Mouse (Mus musculus): ENCODE measurements around the gene Npas4. TPM values are rescaled to one million over a fixed set of nuclear protein-coding genes. Genes with fewer than 3 reads are reported as not detected.

Npas4 gene
- polyA plus RNA-seq, 1 experiment from 2014 or later, result 0.13 TPM

DNA sequence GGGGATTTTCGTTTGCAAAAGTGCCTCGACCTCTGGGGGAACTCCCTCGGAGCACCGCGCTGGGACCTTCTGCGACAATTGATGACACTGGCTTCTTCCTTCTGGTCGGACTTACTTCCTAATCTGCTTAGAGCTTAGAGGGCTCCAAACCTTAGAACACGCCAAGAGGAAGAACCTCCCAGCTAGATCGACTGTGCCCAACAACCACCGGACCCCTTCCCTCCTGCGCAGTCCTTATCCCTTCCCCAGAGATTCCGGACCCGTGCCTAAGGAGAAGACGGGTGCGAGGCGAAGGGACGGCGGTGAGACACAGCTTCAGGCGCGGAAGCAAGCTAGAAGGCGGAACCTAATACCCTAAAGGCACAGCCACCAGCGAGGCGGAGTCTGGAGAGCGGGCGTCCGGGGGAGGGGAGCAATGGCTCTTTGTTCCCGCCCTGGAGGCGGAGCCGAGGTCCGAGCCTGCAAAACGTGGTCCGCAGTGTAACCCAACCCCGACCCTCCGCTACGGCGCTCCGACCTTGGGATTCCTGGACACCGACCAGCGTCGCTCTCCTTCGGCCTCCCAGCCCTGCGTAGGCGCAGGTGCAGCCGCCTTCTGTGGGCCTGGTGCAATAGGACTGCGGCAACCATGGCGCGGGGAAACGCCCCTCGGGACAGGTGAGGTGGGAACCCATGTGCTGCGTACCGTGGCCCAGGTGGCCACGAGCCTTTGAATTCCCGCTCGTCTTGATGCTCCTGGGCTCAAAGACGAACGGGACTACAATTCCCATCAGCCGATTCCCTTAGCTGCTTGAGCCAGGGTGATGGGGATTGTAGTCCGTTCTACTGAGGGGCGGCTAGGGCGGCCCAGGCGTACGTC, 33.7 kb upstream of the Npas4 start, which contains the start of gene Slc29a2:
Gene Slc29a2 (plus strand): TSS at position 240 of the 859 bp plus-strand sequence.
- H3K4me3 ChIP-seq (ENCODE audit: low read depth, low read length), result peak within 1 kb of the TSS; percentile 55
- peak; percentile 90 for ATAC-seq (replicated peaks; ENCODE audit: insufficient number of reproducible peaks, low FRiP score, low TSS enrichment)
- under 1% methylated on average over 62 of the region's 62 CpGs for WGBS (ENCODE audit: insufficient replicate concordance)
- H3K27me3 ChIP-seq (ENCODE audit: control insufficient read depth, insufficient read depth, low read length), result no peaks in the 10 kb centered on the region
- 0 out of 2 replicates have a peak, but pooled peaks cover 2% of the 10 kb centered on the region for H3K4me1 ChIP-seq (ENCODE audit: control insufficient read depth, insufficient read depth, low read length)
- peak within 1 kb of the TSS; percentile 81 for H3K27ac ChIP-seq (ENCODE audit: low read depth, low read length)
- peak within 1 kb of the TSS; percentile 78 for H3K9ac ChIP-seq (ENCODE audit: low read depth, low read length)
- no peaks in the 10 kb centered on the region for H3K9me3 ChIP-seq (replicated peaks; ENCODE audit: control insufficient read depth, low read length)
- 0 out of 2 replicates have a peak, but pooled peaks cover 2% of the 10 kb centered on the region for H3K36me3 ChIP-seq (ENCODE audit: control insufficient read depth, insufficient read depth, low read length)
- peak within 1 kb of the TSS; percentile 79 for H3K4me2 ChIP-seq

DNA sequence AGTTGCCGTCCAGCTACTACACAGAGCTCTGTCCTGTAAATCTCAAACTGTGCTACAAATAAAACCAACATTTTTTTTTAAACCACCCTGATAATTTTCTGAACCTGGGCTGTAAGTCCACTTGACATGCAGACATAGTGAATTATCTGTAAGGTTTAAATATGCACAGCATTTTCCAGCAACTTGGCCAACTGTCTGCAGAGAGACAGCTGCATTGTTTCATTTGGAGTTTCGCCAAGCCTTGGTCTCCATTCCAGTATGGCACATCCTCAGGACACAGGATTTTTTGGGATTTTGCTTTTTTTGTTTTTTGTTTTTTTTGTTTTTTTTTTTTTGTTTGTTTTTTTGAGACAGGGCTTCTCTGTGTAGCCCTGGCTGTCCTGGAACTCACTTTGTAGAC, 31.3 kb upstream of the Npas4 start:
- no peak overlapping the region for H3K4me2 ChIP-seq
- H3K27me3 ChIP-seq (ENCODE audit: control insufficient read depth, insufficient read depth, low read length), result no peaks in the 10 kb centered on the region
- no peak overlapping the region for H3K4me3 ChIP-seq (ENCODE audit: low read depth, low read length)
- no peaks in the 10 kb centered on the region for H3K36me3 ChIP-seq (ENCODE audit: control insufficient read depth, insufficient read depth, low read length)
- ATAC-seq (replicated peaks; ENCODE audit: insufficient number of reproducible peaks, low FRiP score, low TSS enrichment), result no peak
- H3K27ac ChIP-seq (ENCODE audit: low read depth, low read length), result no peak overlapping the region
- no peak overlapping the region for H3K9ac ChIP-seq (ENCODE audit: low read depth, low read length)
- 81% methylated on average over 2 of the region's 2 CpGs for WGBS (ENCODE audit: insufficient replicate concordance)
- peaks cover 4% of the 10 kb centered on the region; the same call in 1 of the 2 replicates for H3K4me1 ChIP-seq (ENCODE audit: control insufficient read depth, insufficient read depth, low read length)
- no peaks in the 10 kb centered on the region for H3K9me3 ChIP-seq (replicated peaks; ENCODE audit: control insufficient read depth, low read length)

DNA sequence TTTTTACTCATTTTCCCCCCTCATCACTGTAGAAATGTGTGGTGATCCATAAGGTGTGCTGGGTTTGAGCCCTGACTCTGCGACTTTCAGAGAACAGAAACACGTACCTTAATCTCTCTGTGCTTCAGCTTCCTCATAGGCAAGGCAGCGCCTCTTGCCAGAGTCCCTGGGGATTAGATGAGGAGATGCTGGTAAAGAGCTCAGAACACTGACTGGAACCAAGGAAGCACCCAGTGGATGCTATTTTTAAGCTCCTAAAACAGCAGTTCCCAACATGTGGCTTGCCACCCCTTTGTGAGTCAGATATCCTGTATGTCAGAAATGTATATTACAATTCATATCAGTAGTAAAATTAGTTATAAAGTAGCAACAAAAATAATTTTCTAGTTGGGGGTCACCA, 28.1 kb upstream of the Npas4 start:
- no peak overlapping the region for H3K27ac ChIP-seq (ENCODE audit: low read depth, low read length)
- no peak overlapping the region for H3K4me3 ChIP-seq (ENCODE audit: low read depth, low read length)
- H3K9me3 ChIP-seq (replicated peaks; ENCODE audit: control insufficient read depth, low read length), result no peaks in the 10 kb centered on the region
- H3K4me2 ChIP-seq, result no peak overlapping the region
- no peaks in the 10 kb centered on the region for H3K27me3 ChIP-seq (ENCODE audit: control insufficient read depth, insufficient read depth, low read length)
- H3K9ac ChIP-seq (ENCODE audit: low read depth, low read length), result no peak overlapping the region
- H3K36me3 ChIP-seq (ENCODE audit: control insufficient read depth, insufficient read depth, low read length), result no peaks in the 10 kb centered on the region
- no peak for ATAC-seq (replicated peaks; ENCODE audit: insufficient number of reproducible peaks, low FRiP score, low TSS enrichment)
- H3K4me1 ChIP-seq (ENCODE audit: control insufficient read depth, insufficient read depth, low read length), result peaks cover 11% of the 10 kb centered on the region; the same call in 1 of the 2 replicates
- whole genome bisulfite sequencing (ENCODE audit: insufficient replicate concordance), result 77% methylated on average over 3 of the region's 3 CpGs

GRCm38 (mm10) chr19:5017611-5018010, 27.5 kb upstream of the Npas4 start:
- H3K27me3 ChIP-seq (ENCODE audit: control insufficient read depth, insufficient read depth, low read length), result no peaks in the 10 kb centered on the region
- 0 out of 2 replicates have a peak overlapping the region, but pooled peaks have one; percentile 18 for H3K27ac ChIP-seq (ENCODE audit: low read depth, low read length)
- no peak for ATAC-seq (replicated peaks; ENCODE audit: insufficient number of reproducible peaks, low FRiP score, low TSS enrichment)
- H3K4me3 ChIP-seq (ENCODE audit: low read depth, low read length), result no peak overlapping the region
- no peaks in the 10 kb centered on the region for H3K9me3 ChIP-seq (replicated peaks; ENCODE audit: control insufficient read depth, low read length)
- H3K9ac ChIP-seq (ENCODE audit: low read depth, low read length), result no peak overlapping the region
- H3K4me2 ChIP-seq, result no peak overlapping the region
- peaks cover 11% of the 10 kb centered on the region; the same call in 1 of the 2 replicates for H3K4me1 ChIP-seq (ENCODE audit: control insufficient read depth, insufficient read depth, low read length)
- 74% methylated on average over 4 of the region's 4 CpGs for WGBS (ENCODE audit: insufficient replicate concordance)
- H3K36me3 ChIP-seq (ENCODE audit: control insufficient read depth, insufficient read depth, low read length), result no peaks in the 10 kb centered on the region

- H3K36me3 ChIP-seq (ENCODE audit: control insufficient read depth, insufficient read depth, low read length), result no peaks in the 10 kb centered on the region
- WGBS (ENCODE audit: insufficient replicate concordance), result 15% methylated on average over 12 of the region's 12 CpGs
- peak overlapping the region; percentile 56 for H3K4me2 ChIP-seq
- ATAC-seq (replicated peaks; ENCODE audit: insufficient number of reproducible peaks, low FRiP score, low TSS enrichment), result no peak
- peaks cover 11% of the 10 kb centered on the region; the same call in 1 of the 2 replicates for H3K4me1 ChIP-seq (ENCODE audit: control insufficient read depth, insufficient read depth, low read length)
- H3K27me3 ChIP-seq (ENCODE audit: control insufficient read depth, insufficient read depth, low read length), result no peaks in the 10 kb centered on the region
- 0 out of 2 replicates have a peak overlapping the region, but pooled peaks have one; percentile 36 for H3K9ac ChIP-seq (ENCODE audit: low read depth, low read length)
- no peak overlapping the region for H3K4me3 ChIP-seq (ENCODE audit: low read depth, low read length)
- H3K27ac ChIP-seq (ENCODE audit: low read depth, low read length), result peak overlapping the region; percentile 95
- H3K9me3 ChIP-seq (replicated peaks; ENCODE audit: control insufficient read depth, low read length), result no peaks in the 10 kb centered on the region
Measured at GRCm38 (mm10) chr19:5016782-5017181, 26.7 kb upstream of the Npas4 start.

DNA sequence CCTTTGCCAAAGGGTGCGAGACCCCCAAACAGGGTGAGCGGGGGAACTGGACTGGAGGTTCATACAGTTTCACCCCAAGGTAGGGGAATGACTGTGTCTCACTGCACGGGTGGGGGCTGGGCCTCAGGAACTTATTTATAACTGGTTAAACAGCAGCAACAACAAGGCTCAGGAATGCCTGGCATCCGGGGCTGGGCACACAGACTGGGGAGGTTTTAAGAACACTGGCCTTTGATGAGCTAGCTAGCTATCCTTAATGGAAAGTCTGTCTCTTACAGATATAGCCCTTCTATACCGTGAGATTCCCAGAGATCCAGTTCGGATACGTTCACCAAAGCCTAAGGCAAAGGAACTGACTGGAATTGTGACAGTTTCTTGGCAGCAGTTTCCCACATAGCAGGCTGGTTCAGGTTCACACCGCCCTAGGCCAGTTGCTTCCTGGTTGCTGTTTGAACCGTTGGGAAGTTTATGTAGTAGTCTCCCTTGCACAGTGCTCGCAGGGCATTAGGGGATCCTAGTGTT, 26.2 kb upstream of the Npas4 start:
- no peak overlapping the region for H3K4me3 ChIP-seq (ENCODE audit: low read depth, low read length)
- H3K4me2 ChIP-seq, result peak overlapping the region; percentile 56
- peak; percentile 67; the same call in 1 of the 2 replicates for ATAC-seq (replicated peaks; ENCODE audit: insufficient number of reproducible peaks, low FRiP score, low TSS enrichment)

GRCm38 (mm10) chr19:5014961-5015398, 24.9 kb upstream of the Npas4 start:
- WGBS (ENCODE audit: insufficient replicate concordance), result 20% methylated on average over 8 of the region's 8 CpGs
- no peak overlapping the region for H3K4me3 ChIP-seq (ENCODE audit: low read depth, low read length)
- H3K4me1 ChIP-seq (ENCODE audit: control insufficient read depth, insufficient read depth, low read length), result peaks cover 11% of the 10 kb centered on the region; the same call in 1 of the 2 replicates
- H3K27me3 ChIP-seq (ENCODE audit: control insufficient read depth, insufficient read depth, low read length), result no peaks in the 10 kb centered on the region
- H3K9ac ChIP-seq (ENCODE audit: low read depth, low read length), result no peak overlapping the region; the same call in 1 of the 2 replicates
- H3K27ac ChIP-seq (ENCODE audit: low read depth, low read length), result no peak overlapping the region
- no peaks in the 10 kb centered on the region for H3K36me3 ChIP-seq (ENCODE audit: control insufficient read depth, insufficient read depth, low read length)
- no peak for ATAC-seq (replicated peaks; ENCODE audit: insufficient number of reproducible peaks, low FRiP score, low TSS enrichment)
- H3K4me2 ChIP-seq, result no peak overlapping the region
- no peaks in the 10 kb centered on the region for H3K9me3 ChIP-seq (replicated peaks; ENCODE audit: control insufficient read depth, low read length)

More for the DNA sequence above, 26.2 kb upstream of the Npas4 start:
- Histone ChIP-seq H3K9ac (ENCODE audit: low read depth, low read length) (peak overlapping the region; percentile 36; the same call in 1 of the 2 replicates), H3K9me3 (replicated peaks; ENCODE audit: control insufficient read depth, low read length) (no peaks in the 10 kb centered on the region), H3K27ac (ENCODE audit: low read depth, low read length) (peak overlapping the region; percentile 95), H3K27me3 (ENCODE audit: control insufficient read depth, insufficient read depth, low read length) (no peaks in the 10 kb centered on the region), H3K36me3 (ENCODE audit: control insufficient read depth, insufficient read depth, low read length) (no peaks in the 10 kb centered on the region), H3K4me1 (ENCODE audit: control insufficient read depth, insufficient read depth, low read length) (peaks cover 11% of the 10 kb centered on the region; the same call in 1 of the 2 replicates)
- WGBS (ENCODE audit: insufficient replicate concordance), result 24% methylated on average over 10 of the region's 10 CpGs

GRCm38 (mm10) chr19:5013138-5013537, 23.0 kb upstream of the Npas4 start:
- whole genome bisulfite sequencing (ENCODE audit: insufficient replicate concordance), result 46% methylated on average over 8 of the region's 8 CpGs
- H3K36me3 ChIP-seq (ENCODE audit: control insufficient read depth, insufficient read depth, low read length), result no peaks in the 10 kb centered on the region
- H3K27ac ChIP-seq (ENCODE audit: low read depth, low read length), result no peak overlapping the region

More at GRCm38 (mm10) chr19:5013138-5013537, 23.0 kb upstream of the Npas4 start:
- ATAC-seq (replicated peaks; ENCODE audit: insufficient number of reproducible peaks, low FRiP score, low TSS enrichment), result no peak
- Histone ChIP-seq H3K27me3 (ENCODE audit: control insufficient read depth, insufficient read depth, low read length) (no peaks in the 10 kb centered on the region), H3K9me3 (replicated peaks; ENCODE audit: control insufficient read depth, low read length) (no peaks in the 10 kb centered on the region), H3K4me3 (ENCODE audit: low read depth, low read length) (no peak overlapping the region), H3K4me2 (no peak overlapping the region), H3K9ac (ENCODE audit: low read depth, low read length) (no peak overlapping the region), H3K4me1 (ENCODE audit: control insufficient read depth, insufficient read depth, low read length) (peaks cover 11% of the 10 kb centered on the region; the same call in 1 of the 2 replicates)
